Mouse (Mus musculus): ENCODE data around the gene Gm28051.

- TF ChIP-seq GATA1 (IDR thresholded peaks at IDR 0.05; ENCODE audit: borderline replicate concordance, low read length) (no peak), FLI1 (IDR thresholded peaks at IDR 0.05; ENCODE audit: low read length) (no peak)
Observed at GRCm38 (mm10) chr12:102742056-102742455, 15.5 kb downstream of the Gm28051 start.
